Mouse (Mus musculus) liver, embryonic 16.5 days (tissue): Measurements from ENCODE around the gene Igf2bp3. TPM values are rescaled to one million over a fixed set of nuclear protein-coding genes. Genes with fewer than 3 reads are reported as not detected.
"Not testable (repeated sequence)": the region's sequence is repeated elsewhere in the genome, so short reads cannot be mapped to it uniquely, and the experiment has no call there.

ENCODE experiments used
- ATAC-seq: fragments of 200-750 bp; cut with Nextera tagmentation; 2 replicates; pipeline ENCODE4 v1.8.0; 2017; ENCODE audit warnings: low read depth, mild to moderate bottlenecking, moderate number of reproducible peaks, moderate library complexity
- H3K27ac ChIP-seq: fragments of 300-500 bp; sonication (generic); 2 replicates; pipeline ENCODE4 v1.5.1; 2014; ENCODE audit warnings: mild to moderate bottlenecking, low read length
- H3K27me3 ChIP-seq: fragments of 300-500 bp; sonication (generic); 2 replicates; pipeline ENCODE4 v1.6.1; 2014; ENCODE audit warnings: low read depth, low read length, mixed read lengths; ENCODE audit not compliant: control insufficient read depth, insufficient read depth
- H3K36me3 ChIP-seq: fragments of 300-500 bp; sonication (generic); 2 replicates; pipeline ENCODE4 v1.6.1; 2014; ENCODE audit warnings: mild to moderate bottlenecking; ENCODE audit not compliant: control insufficient read depth, insufficient read depth
- H3K4me1 ChIP-seq: fragments of 300-500 bp; sonication (generic); 2 replicates; pipeline ENCODE4 v1.6.1; 2014; ENCODE audit warnings: low read depth, low read length, mixed read lengths; ENCODE audit not compliant: control insufficient read depth
- H3K4me2 ChIP-seq: fragments of 300-500 bp; sonication (generic); 2 replicates; pipeline ENCODE4 v1.6.1; 2014; ENCODE audit warnings: low read depth, low read length, mixed read lengths
- H3K4me3 ChIP-seq: fragments of 300-500 bp; sonication (generic); 2 replicates; pipeline ENCODE4 v1.5.1; 2014; ENCODE audit warnings: low read depth, mild to moderate bottlenecking, low read length
- H3K9ac ChIP-seq: fragments of 300-500 bp; sonication (generic); 2 replicates; pipeline ENCODE4 v1.6.1; 2014; ENCODE audit warnings: low read depth, low read length
- H3K9me3 ChIP-seq: fragments of 300-500 bp; sonication (generic); replicated peaks from 2 replicates; pipeline ENCODE4 v1.6.1; 2016; ENCODE audit warnings: low read length; ENCODE audit not compliant: control insufficient read depth
- WGBS: fragments of 180-500 bp; shearing (Covaris S2); extraction: QIAGEN DNeasy Blood & Tissue Kit; methylation state at CpG from one replicate; pipeline ENCODE4 v1.1.7; 2014; ENCODE audit not compliant: insufficient replicate concordance; 5-methylcytosine and 5-hydroxymethylcytosine counted together
- polyA plus RNA-seq: library from polyadenylated mRNA; unstranded; fragments of >200 nt; fragmentation: Nextera tagmentation; extraction: Ambion mirVana; gene quantifications from 2 replicates; pipeline ENCODE4 v1.2.1, GENCODE M21; 2015

Igf2bp3 gene
- polyA plus RNA-seq, result 16.4 and 17.9 TPM in 2 replicates

DNA sequence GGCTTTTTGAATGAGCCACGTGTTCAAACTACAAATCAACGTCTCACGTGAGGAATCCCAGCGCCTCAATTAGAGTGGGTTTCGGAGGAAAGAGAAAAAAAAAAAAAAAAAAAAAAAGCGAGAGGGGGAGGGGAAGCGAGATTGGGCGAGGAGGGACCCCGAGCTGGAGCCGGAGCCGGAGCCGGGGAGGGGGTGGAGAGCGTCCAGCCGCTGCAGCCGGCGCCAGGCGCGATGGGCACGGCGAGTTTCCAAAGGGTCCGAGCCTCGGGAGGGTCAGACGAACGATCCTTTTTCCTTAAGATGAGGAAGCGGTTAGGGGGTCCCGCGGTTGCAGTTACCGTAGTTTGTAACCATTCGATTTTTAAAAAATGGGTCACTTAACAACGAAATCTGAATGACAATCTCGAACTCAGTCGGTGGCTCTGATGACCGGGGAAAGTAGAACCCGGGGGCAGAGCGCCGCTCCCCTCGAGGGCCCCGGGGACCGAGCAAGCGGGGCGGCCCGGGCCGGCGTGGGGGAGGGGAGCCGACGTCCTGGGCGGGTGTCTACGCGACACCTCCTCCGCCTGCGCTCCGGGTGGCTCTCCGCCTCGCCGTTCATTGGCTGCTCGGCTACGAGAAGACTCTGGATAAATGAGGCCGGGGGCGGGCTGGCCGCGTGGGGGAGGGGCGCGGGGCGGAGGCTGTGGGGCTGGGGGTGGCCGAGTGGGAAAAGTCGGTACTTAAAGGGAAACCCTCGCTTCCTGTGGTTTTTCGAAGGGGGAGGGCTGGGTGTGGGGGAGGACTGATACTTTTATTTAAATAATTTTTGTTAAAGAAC lies at the start of gene Igf2bp3:
Gene Igf2bp3 (minus strand): TSS at position 30 of the 820 bp plus-strand sequence.
- WGBS, result under 1% methylated on average over 62 of the region's 68 CpGs
- H3K27ac ChIP-seq, result peak within 1 kb of the TSS; percentile 97
- H3K27me3 ChIP-seq, result no peaks in the 10 kb centered on the region
- H3K4me1 ChIP-seq, result peaks cover 34% of the 10 kb centered on the region
- H3K4me2 ChIP-seq, result peak within 1 kb of the TSS; percentile 97
- peak within 1 kb of the TSS; percentile 76 for H3K9ac ChIP-seq
- no peaks in the 10 kb centered on the region for H3K9me3 ChIP-seq
- ATAC-seq, result peak; percentile 71
- H3K36me3 ChIP-seq, result no peaks in the 10 kb centered on the region
- H3K4me3 ChIP-seq, result peak within 1 kb of the TSS; percentile 71

DNA sequence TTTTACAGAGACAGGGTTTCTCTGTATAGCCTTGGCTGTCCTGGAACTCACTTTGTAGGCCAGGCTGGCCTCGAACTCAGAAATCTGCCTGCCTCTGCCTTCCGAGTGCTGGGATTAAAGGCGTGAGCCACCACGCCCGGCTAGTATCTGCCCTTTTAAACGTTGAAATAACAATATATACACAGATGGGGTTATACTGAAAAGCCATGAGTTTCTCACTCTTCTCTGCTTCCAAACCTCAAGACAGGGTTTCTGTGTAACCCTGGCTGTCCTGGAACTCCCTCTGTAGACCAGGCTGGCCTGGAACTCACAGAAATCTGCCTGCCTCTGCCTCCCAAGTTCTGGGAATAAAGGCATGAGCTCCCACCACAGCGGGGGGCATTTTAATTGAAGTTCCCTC lies 49.7 kb upstream of the Igf2bp3 start:
- peak overlapping the region; percentile 64; the same call in 1 of the 2 replicates for H3K4me2 ChIP-seq
- not testable (repeated sequence) for ATAC-seq, H3K27me3 ChIP-seq, H3K4me3 ChIP-seq, H3K9me3 ChIP-seq, H3K27ac ChIP-seq, H3K36me3 ChIP-seq
- WGBS, result 63% methylated on average over 7 of the region's 7 CpGs
- H3K4me1 ChIP-seq, result peaks cover 23% of the 10 kb centered on the region
- peak overlapping the region; percentile 93; the same call in 1 of the 2 replicates for H3K9ac ChIP-seq

DNA sequence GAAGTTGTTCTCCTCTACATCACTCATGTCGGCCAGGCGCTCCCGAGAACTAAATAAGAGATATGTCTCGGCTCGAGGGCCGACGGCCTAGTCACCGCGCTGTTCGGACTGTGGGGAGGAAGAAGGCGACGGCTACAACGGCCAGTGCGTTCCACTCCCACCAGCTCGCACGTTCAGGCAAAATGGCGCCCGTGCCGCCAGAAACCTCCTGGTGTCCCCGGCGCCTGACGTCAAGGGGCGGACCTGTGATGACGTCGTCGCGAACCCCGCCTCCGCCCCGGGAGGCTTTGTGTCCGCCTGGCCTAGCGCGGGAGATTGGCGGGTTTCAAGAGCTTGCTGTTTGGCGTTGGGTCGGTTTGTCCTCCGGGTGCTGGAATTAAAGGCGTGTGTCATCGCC lies 49.1 kb upstream of the Igf2bp3 start, which contains the start of gene Tra2a:
Gene Tra2a (minus strand): TSS at position 187 of the 397 bp plus-strand sequence.
- under 1% methylated on average over 39 of the region's 39 CpGs for WGBS

DNA sequence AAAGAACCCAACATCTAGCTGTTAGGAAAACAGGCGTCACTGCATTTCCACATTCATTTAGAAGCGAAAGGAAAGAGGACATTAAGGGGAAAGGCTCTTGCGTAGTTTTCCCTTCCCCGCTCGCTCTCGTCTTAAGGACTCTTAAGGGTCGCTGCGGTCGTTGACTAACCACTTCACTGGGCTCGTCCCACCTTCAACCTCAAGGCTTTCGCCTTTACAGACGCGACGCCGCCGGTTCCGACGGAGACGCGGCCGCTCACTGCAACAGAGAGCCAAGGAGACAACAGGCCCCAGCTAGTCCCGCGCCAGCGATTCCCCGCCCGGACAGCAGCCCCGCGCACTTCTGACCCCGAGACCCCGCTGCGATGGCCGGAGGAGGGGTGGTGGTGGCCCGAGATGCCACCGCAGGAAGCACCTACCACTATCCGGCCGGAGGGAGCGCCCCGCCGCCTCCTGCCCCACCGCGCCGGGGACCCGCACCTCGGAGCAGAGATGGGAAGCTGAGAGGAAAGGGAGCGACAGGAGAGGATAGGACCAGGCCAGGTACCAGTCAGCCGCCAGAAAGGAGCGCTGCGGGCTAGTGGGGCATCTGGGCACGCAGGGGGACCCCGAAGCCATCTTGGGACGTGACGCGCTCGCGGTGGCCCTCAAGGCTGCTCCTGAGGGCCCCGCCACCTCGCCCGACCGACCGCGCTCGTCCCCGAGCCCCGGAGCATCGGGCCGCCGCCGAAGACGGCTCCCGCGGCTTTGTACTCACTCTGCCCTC lies 48.5 kb upstream of the Igf2bp3 start:
- H3K9me3 ChIP-seq, result no peaks in the 10 kb centered on the region
- H3K27me3 ChIP-seq, result no peaks in the 10 kb centered on the region
- H3K4me2 ChIP-seq, result peak overlapping the region; percentile 64
- WGBS, result under 1% methylated on average over 67 of the region's 71 CpGs
- H3K4me1 ChIP-seq, result peaks cover 29% of the 10 kb centered on the region
- peak overlapping the region; percentile 93 for H3K9ac ChIP-seq
- H3K27ac ChIP-seq, result peak overlapping the region; percentile 95
- peak overlapping the region; percentile 76 for H3K4me3 ChIP-seq
- no peaks in the 10 kb centered on the region for H3K36me3 ChIP-seq
- peak; percentile 68 for ATAC-seq

More for the DNA sequence above, 49.1 kb upstream of the Igf2bp3 start, which contains the start of gene Tra2a:
- Histone ChIP-seq H3K9ac (peak within 1 kb of the TSS; percentile 93), H3K27ac (peak within 1 kb of the TSS; percentile 95), H3K27me3 (no peaks in the 10 kb centered on the region), H3K9me3 (no peaks in the 10 kb centered on the region), H3K36me3 (no peaks in the 10 kb centered on the region), H3K4me1 (peaks cover 28% of the 10 kb centered on the region), H3K4me3 (peak within 1 kb of the TSS; percentile 76), H3K4me2 (peak within 1 kb of the TSS; percentile 64)
- ATAC-seq, result peak; percentile 94

DNA sequence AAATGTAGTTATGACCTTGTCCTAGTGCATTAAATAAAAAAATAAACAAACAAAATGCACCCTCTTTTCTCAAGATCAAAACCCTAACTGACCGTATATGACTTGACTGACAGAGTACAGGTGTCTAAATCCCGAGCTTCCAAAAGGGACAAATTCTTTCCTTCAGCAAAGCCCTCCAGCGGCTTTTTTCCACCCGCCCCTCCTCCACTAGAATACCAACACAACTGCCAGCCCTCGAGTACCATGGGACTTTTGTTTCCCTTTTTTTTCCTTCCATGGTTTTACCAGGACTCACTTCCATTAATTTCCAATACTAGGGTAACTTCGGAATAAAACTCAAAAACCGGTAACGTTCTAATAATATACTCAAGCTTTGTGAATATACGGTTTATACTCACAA lies 47.7 kb upstream of the Igf2bp3 start:
- Histone ChIP-seq H3K9me3 (no peaks in the 10 kb centered on the region), H3K27ac (no peak overlapping the region), H3K4me2 (peak overlapping the region; percentile 64), H3K4me1 (peaks cover 32% of the 10 kb centered on the region), H3K4me3 (peak overlapping the region; percentile 76), H3K36me3 (no peaks in the 10 kb centered on the region), H3K27me3 (no peaks in the 10 kb centered on the region), H3K9ac (peak overlapping the region; percentile 93)
- ATAC-seq, result no peak
- WGBS, result 0% methylated on average over 9 of the region's 9 CpGs

GRCm38 (mm10) chr6:49259711-49260110 lies 45.0 kb upstream of the Igf2bp3 start:
- Histone ChIP-seq H3K4me2 (no peak overlapping the region), H3K27ac (no peak overlapping the region)
- ATAC-seq, result no peak

GRCm38 (mm10) chr6:49257880-49258279 lies 43.1 kb upstream of the Igf2bp3 start:
- ATAC-seq, result no peak
- Histone ChIP-seq H3K9ac (no peak overlapping the region), H3K27me3 (no peaks in the 10 kb centered on the region), H3K4me1 (peaks cover 28% of the 10 kb centered on the region), H3K27ac (no peak overlapping the region), H3K9me3 (no peaks in the 10 kb centered on the region), H3K4me2 (no peak overlapping the region), H3K4me3 (no peak overlapping the region), H3K36me3 (no peaks in the 10 kb centered on the region)
- WGBS, result 87% methylated on average over 2 of the region's 2 CpGs

More at GRCm38 (mm10) chr6:49259711-49260110, 45.0 kb upstream of the Igf2bp3 start:
- H3K9me3 ChIP-seq, result no peaks in the 10 kb centered on the region
- no peaks in the 10 kb centered on the region for H3K27me3 ChIP-seq
- no peaks in the 10 kb centered on the region for H3K36me3 ChIP-seq
- H3K4me3 ChIP-seq, result no peak overlapping the region
- no peak overlapping the region for H3K9ac ChIP-seq
- peaks cover 32% of the 10 kb centered on the region for H3K4me1 ChIP-seq
- WGBS, result 57% methylated on average over 5 of the region's 5 CpGs

DNA sequence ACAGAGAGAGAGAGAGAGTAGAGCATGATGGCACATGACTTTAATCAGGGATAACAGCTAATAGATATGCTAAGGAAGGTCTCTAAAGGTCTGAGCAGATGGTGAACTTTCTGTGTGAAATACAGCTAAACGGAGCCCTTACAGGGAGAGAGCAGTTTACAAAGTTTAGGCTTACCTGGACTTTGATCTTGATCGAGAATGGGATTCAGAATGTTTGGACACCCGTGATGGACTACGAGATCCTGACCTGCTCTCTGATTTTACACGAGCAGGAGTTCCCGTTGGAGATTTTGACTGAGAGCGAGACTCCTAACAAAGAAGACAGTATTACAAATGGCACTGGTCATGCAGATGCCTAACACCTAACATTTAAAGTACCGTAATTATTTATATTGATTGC lies 37.5 kb upstream of the Igf2bp3 start:
- no peak for ATAC-seq

More for the DNA sequence above, 37.5 kb upstream of the Igf2bp3 start:
- Histone ChIP-seq H3K9me3 (no peaks in the 10 kb centered on the region), H3K36me3 (peaks cover 35% of the 10 kb centered on the region), H3K27ac (no peak overlapping the region), H3K27me3 (no peaks in the 10 kb centered on the region), H3K9ac (no peak overlapping the region), H3K4me1 (no peaks in the 10 kb centered on the region; the same call in 1 of the 2 replicates), H3K4me2 (no peak overlapping the region), H3K4me3 (no peak overlapping the region)
- WGBS, result 83% methylated on average over 8 of the region's 8 CpGs
